Mouse (Mus musculus) liver, adult (tissue): ENCODE measurements around the gene Apol11a.
"Not testable (repeated sequence)": the region's sequence is repeated elsewhere in the genome, so short reads cannot be mapped to it uniquely, and the experiment has no call there.

Experiments used
- GATA4 ChIP-seq: IDR thresholded peaks from 2 replicates; pipeline ENCODE4 v1.6.1; 2014; ENCODE audit warnings: mild to moderate bottlenecking, low read length; ENCODE audit not compliant: insufficient replicate concordance

Apol11a gene

DNA sequence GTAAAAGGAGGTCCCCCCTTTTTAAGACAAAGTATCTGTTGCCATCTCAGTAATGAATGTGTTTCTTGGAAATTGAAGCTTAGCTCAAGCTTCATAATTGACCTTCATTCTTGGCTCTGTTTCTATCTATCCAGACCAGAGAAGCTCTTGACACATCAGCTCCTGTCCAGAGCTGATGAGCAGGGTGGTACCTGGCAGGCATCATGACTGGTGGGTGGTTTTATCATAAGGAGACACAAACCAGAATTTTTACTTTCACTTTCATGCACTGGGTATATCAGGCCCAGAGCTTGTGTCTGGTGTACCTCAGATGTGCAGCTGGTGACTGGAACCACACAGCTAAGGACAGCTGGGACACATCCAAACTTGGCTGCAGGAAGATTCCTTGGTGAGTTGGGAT lies at the start of gene Apol11a:
Gene Apol11a, plus strand, starts transcription at position 306 of the 400 bp plus-strand sequence.
- TF ChIP-seq GATA4: not testable (repeated sequence)

DNA sequence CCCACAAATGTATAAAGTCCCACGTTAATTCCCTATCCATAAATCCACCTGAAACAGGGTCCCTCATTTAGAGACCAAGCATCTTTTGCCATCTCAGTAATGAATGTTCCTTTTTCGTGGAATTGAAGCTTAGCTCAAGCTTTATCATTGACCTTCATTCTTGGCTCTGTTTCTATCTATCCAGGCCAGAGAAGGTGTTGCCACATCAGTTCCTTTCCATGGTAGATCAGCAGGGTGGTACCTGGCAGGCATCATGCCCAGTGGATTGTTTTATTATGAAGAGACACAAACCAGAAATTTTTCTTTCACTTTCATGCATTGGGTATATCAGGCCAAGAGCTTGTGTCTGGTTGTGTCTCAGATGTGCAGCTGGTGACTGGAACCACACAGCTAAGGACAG lies 31.4 kb upstream of the Apol11a start, which contains the start of gene Apol10a:
Gene Apol10a, plus strand, starts transcription at position 355 of the 400 bp plus-strand sequence.
- TF ChIP-seq GATA4: not testable (repeated sequence)

DNA sequence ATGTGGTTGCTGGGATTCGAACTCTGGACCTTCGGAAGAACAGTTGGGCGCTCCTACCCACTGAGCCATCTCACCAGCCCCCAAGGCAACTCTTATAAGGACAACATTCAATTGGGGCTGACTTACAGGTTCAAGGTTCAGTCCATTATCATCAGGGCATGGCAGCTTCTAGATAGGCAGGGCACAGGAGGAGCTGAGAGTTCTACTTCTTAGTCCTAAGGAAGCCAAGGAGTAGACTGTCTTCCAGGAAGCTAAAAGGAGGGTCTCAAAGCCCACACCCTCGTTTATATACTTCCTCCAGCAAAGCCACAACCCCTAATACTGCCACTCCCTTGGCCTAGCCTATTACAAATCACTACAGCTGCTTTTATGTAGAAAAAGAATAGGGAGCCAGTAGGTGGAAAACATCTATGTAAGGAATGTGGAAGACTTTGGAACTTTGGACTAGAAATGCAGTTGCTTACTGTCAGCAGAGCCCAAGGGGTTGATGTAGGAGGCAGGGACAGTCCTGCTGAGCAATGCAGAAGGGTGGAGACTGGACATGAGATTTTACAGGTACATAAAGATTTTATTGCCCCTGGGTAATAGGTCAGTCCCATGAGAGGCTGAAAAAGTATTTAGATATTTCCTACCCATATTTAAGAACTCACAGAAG lies 25.8 kb upstream of the Apol11a start:
- TF ChIP-seq GATA4: no peak

DNA sequence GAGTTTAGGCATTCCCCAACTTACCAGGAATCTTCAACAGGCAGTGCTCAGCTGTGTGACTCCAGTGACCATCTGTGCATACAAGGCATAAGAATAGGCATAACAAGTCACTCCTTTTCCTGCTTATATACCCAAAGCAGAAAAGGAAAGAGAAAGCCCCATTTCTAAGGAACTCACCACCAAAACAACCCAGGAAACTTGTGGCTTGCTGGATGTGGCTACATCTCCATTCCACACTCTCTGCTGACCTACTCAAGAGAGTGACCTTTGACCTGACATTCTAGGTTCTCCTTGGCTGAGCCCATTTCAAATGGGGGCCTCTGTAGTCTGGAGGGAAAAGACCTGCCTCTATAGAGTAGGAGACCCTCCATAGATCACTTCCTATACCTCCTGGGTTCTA lies 25.1 kb downstream of the Apol11a start, which contains the start of gene Apol7c:
Gene Apol7c, minus strand, starts transcription at position 101 of the 400 bp plus-strand sequence.
- no peak for TF ChIP-seq GATA4

DNA sequence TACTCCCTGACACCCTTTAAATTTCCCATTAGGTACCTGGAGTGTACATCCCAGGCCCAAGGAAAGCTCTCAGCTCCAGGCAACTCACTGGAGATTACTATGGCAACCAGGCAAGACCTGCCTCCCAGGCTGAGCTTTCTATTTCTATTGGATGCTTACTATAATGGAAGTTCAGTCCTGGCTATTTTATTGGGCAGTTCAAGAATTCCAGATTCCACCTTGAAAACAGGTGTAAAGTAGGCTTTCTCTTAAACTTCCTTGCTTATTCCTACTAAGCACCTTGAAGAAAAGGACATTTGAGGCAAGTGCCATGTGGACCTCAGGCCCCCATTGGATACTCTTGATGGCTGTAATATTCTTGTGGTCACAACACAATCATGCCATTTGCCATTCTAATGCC lies 53.7 kb downstream of the Apol11a start, which contains the start of gene 1700025B11Rik:
Gene 1700025B11Rik, minus strand, starts transcription at position 101 of the 400 bp plus-strand sequence.
- TF ChIP-seq GATA4: no peak

DNA sequence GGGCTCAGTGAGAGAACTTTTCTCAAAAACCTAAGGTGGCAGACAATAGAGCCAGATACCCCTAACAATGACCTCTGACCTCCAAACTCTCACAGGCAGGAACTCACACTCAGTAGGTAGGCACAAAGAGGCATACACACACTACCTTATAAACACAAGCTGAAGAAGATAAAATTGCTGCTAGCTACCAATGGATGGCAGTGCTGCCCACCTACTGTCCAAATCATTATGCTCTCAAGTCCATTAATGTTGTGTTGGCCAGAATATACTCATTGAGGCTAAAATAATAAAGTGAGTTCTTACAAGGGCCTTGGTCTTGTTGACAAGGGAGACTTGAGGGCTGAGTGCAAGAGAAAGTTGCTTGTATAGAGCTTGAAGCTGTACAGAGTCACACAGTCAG lies 55.1 kb downstream of the Apol11a start:
- TF ChIP-seq GATA4: no peak
